Mouse (Mus musculus): ENCODE measurements around the gene Nudt3.

DNA sequence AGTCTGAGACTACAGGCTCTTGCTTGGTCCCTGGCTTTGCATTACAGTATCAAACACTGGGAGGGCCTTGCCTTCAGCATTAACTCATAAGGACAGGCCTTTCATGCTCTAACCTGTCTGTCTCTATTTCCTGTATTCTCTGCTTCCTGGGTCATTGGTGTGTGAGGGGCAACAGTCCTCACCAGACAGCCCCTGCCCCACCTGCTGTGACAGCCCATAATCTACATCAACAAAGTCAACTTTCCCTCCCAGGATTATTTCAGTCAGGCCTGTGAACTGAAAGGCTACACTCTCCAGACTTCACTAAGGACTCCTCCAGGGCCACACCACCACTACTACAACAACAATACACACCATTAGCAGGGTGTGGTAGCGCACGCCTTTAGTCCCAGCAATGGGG is 20.3 kb downstream of the Nudt3 start:
- TF ChIP-seq CTCF (IDR thresholded peaks at IDR 0.05; ENCODE audit: low read depth, low read length) (no peak), TAL1 (conservative IDR thresholded peaks at IDR 0.05; ENCODE audit: low read depth, low read length) (no peak), GATA2 (IDR thresholded peaks at IDR 0.05; ENCODE audit: borderline replicate concordance, low read depth, low read length) (no peak), POLR2AphosphoS5 (IDR thresholded peaks at IDR 0.05; ENCODE audit: insufficient replicate concordance, low read depth, low read length) (no peak)

Data from G1E (cell line).